Mouse (Mus musculus): Measurements from ENCODE around the gene Trim8. TPM values are rescaled to one million over a fixed set of nuclear protein-coding genes. Genes with fewer than 3 reads are reported as not detected.

The Trim8 gene
- polyA plus RNA-seq, 1 experiment from 2014 or later = 7.9 TPM

- DNase-seq (no peak), ATAC-seq (no peak)
- H3K27me3 ChIP-seq (ENCODE audit: insufficient read depth, low read length) = no peaks in the 10 kb centered on the region
- peak overlapping the region; percentile 38; the same call in 1 of the 2 replicates for H3K4me2 ChIP-seq (ENCODE audit: low read depth, low read length)
- no peak overlapping the region for H3K27ac ChIP-seq (ENCODE audit: low read depth)
- peaks cover 46% of the 10 kb centered on the region for H3K4me1 ChIP-seq (ENCODE audit: insufficient read depth)
- H3K9me3 ChIP-seq (ENCODE audit: low read length) = no peaks in the 10 kb centered on the region
- H3K36me3 ChIP-seq (replicated peaks; ENCODE audit: insufficient read depth, low read length) = no peaks in the 10 kb centered on the region
- no peak overlapping the region for H3K4me3 ChIP-seq (ENCODE audit: low read depth, low read length)
- TF ChIP-seq EP300 (IDR thresholded peaks at IDR 0.05; ENCODE audit: low read depth) (no peak), CTCF (IDR thresholded peaks at IDR 0.05; ENCODE audit: low read depth) (no peak)
- no peak overlapping the region for H3K9ac ChIP-seq (replicated peaks)
- WGBS (ENCODE audit: insufficient replicate concordance) = 41% methylated on average over 16 of the region's 16 CpGs
Measured at GRCm38 (mm10) chr19:46531071-46532030, 29.8 kb downstream of the Trim8 start.

GRCm38 (mm10) chr19:46532031-46532688 is 30.7 kb downstream of the Trim8 start:
- WGBS (ENCODE audit: insufficient replicate concordance) = 25% methylated on average over 10 of the region's 10 CpGs
- H3K4me2 ChIP-seq (ENCODE audit: low read depth, low read length) = peak overlapping the region; percentile 38; the same call in 1 of the 2 replicates

GRCm38 (mm10) chr19:46533066-46533465 is 31.6 kb downstream of the Trim8 start:
- Histone ChIP-seq H3K27me3 (ENCODE audit: insufficient read depth, low read length) (no peaks in the 10 kb centered on the region), H3K4me1 (ENCODE audit: insufficient read depth) (peaks cover 46% of the 10 kb centered on the region), H3K9ac (replicated peaks) (no peak overlapping the region; the same call in 1 of the 2 replicates), H3K4me3 (ENCODE audit: low read depth, low read length) (no peak overlapping the region), H3K27ac (ENCODE audit: low read depth) (no peak overlapping the region), H3K4me2 (ENCODE audit: low read depth, low read length) (no peak overlapping the region), H3K9me3 (ENCODE audit: low read length) (no peaks in the 10 kb centered on the region), H3K36me3 (replicated peaks; ENCODE audit: insufficient read depth, low read length) (no peaks in the 10 kb centered on the region)
- 61% methylated on average over 4 of the region's 4 CpGs for WGBS (ENCODE audit: insufficient replicate concordance)
- ATAC-seq (no peak), DNase-seq (no peak)
- TF ChIP-seq CTCF (IDR thresholded peaks at IDR 0.05; ENCODE audit: low read depth) (no peak), EP300 (IDR thresholded peaks at IDR 0.05; ENCODE audit: low read depth) (no peak)

More at GRCm38 (mm10) chr19:46532031-46532688, 30.7 kb downstream of the Trim8 start:
- H3K27me3 ChIP-seq (ENCODE audit: insufficient read depth, low read length) = no peaks in the 10 kb centered on the region
- peak; percentile 61 for DNase-seq
- no peaks in the 10 kb centered on the region for H3K9me3 ChIP-seq (ENCODE audit: low read length)
- peaks cover 46% of the 10 kb centered on the region for H3K4me1 ChIP-seq (ENCODE audit: insufficient read depth)
- peak; percentile 22; the same call in 1 of the 2 replicates for TF ChIP-seq CTCF (IDR thresholded peaks at IDR 0.05; ENCODE audit: low read depth)
- TF ChIP-seq EP300 (IDR thresholded peaks at IDR 0.05; ENCODE audit: low read depth) = no peak
- ATAC-seq = peak; percentile 58
- no peak overlapping the region for H3K4me3 ChIP-seq (ENCODE audit: low read depth, low read length)
- H3K36me3 ChIP-seq (replicated peaks; ENCODE audit: insufficient read depth, low read length) = no peaks in the 10 kb centered on the region
- no peak overlapping the region for H3K9ac ChIP-seq (replicated peaks)
- 0 out of 2 replicates have a peak overlapping the region, but pooled peaks have one; percentile 12 for H3K27ac ChIP-seq (ENCODE audit: low read depth)

GRCm38 (mm10) chr19:46533525-46533924 is 32.0 kb downstream of the Trim8 start:
- no peak overlapping the region for H3K4me2 ChIP-seq (ENCODE audit: low read depth, low read length)
- peaks cover 44% of the 10 kb centered on the region for H3K4me1 ChIP-seq (ENCODE audit: insufficient read depth)
- H3K27ac ChIP-seq (ENCODE audit: low read depth) = no peak overlapping the region
- no peaks in the 10 kb centered on the region for H3K27me3 ChIP-seq (ENCODE audit: insufficient read depth, low read length)
- no peaks in the 10 kb centered on the region for H3K9me3 ChIP-seq (ENCODE audit: low read length)
- H3K36me3 ChIP-seq (replicated peaks; ENCODE audit: insufficient read depth, low read length) = no peaks in the 10 kb centered on the region
- H3K4me3 ChIP-seq (ENCODE audit: low read depth, low read length) = no peak overlapping the region
- no peak for TF ChIP-seq CTCF (IDR thresholded peaks at IDR 0.05; ENCODE audit: low read depth)
- no peak for TF ChIP-seq EP300 (IDR thresholded peaks at IDR 0.05; ENCODE audit: low read depth)
- WGBS (ENCODE audit: insufficient replicate concordance) = 83% methylated on average over 5 of the region's 5 CpGs
- DNase-seq (no peak), ATAC-seq (no peak)
- H3K9ac ChIP-seq (replicated peaks) = no peak overlapping the region

- ATAC-seq (no peak), DNase-seq (no peak)
- Histone ChIP-seq H3K9me3 (ENCODE audit: low read length) (no peaks in the 10 kb centered on the region), H3K9ac (replicated peaks) (no peak overlapping the region), H3K4me1 (ENCODE audit: insufficient read depth) (peaks cover 33% of the 10 kb centered on the region), H3K4me2 (ENCODE audit: low read depth, low read length) (no peak overlapping the region), H3K27me3 (ENCODE audit: insufficient read depth, low read length) (no peaks in the 10 kb centered on the region), H3K27ac (ENCODE audit: low read depth) (no peak overlapping the region), H3K36me3 (replicated peaks; ENCODE audit: insufficient read depth, low read length) (no peaks in the 10 kb centered on the region), H3K4me3 (ENCODE audit: low read depth, low read length) (no peak overlapping the region)
- no peak for TF ChIP-seq EP300 (IDR thresholded peaks at IDR 0.05; ENCODE audit: low read depth)
- no peak for TF ChIP-seq CTCF (IDR thresholded peaks at IDR 0.05; ENCODE audit: low read depth)
- WGBS (ENCODE audit: insufficient replicate concordance) = 51% methylated on average over 6 of the region's 6 CpGs
Measured at GRCm38 (mm10) chr19:46534542-46535098, 33.1 kb downstream of the Trim8 start.

GRCm38 (mm10) chr19:46537357-46537756 is 35.9 kb downstream of the Trim8 start:
- no peak overlapping the region for H3K4me3 ChIP-seq (ENCODE audit: low read depth, low read length)
- TF ChIP-seq EP300 (IDR thresholded peaks at IDR 0.05; ENCODE audit: low read depth) = no peak
- TF ChIP-seq CTCF (IDR thresholded peaks at IDR 0.05; ENCODE audit: low read depth) = no peak
- no peaks in the 10 kb centered on the region for H3K9me3 ChIP-seq (ENCODE audit: low read length)
- WGBS (ENCODE audit: insufficient replicate concordance) = 93% methylated on average over 9 of the region's 9 CpGs
- no peak overlapping the region for H3K9ac ChIP-seq (replicated peaks)
- H3K4me2 ChIP-seq (ENCODE audit: low read depth, low read length) = no peak overlapping the region
- H3K27ac ChIP-seq (ENCODE audit: low read depth) = no peak overlapping the region
- DNase-seq (no peak), ATAC-seq (no peak)
- H3K27me3 ChIP-seq (ENCODE audit: insufficient read depth, low read length) = no peaks in the 10 kb centered on the region
- H3K36me3 ChIP-seq (replicated peaks; ENCODE audit: insufficient read depth, low read length) = no peaks in the 10 kb centered on the region; the same call in 1 of the 2 replicates
- peaks cover 9% of the 10 kb centered on the region for H3K4me1 ChIP-seq (ENCODE audit: insufficient read depth)

All from liver, postnatal 0 days (tissue).